Mouse (Mus musculus) intestine, postnatal 0 days (tissue): ENCODE results near the gene Lamb1. TPM values are rescaled to one million over a fixed set of nuclear protein-coding genes. Genes with fewer than 3 reads are reported as not detected.

Experiments
- ATAC-seq: fragments of 200-750 bp; cut with Nextera tagmentation; 2 replicates; pipeline ENCODE4 v1.8.0; 2017; ENCODE audit warnings: mild to moderate bottlenecking, moderate TSS enrichment, moderate library complexity
- H3K27ac ChIP-seq: fragments of 300-500 bp; sonication (generic); 2 replicates; pipeline ENCODE4 v1.5.1; 2014; ENCODE audit warnings: mild to moderate bottlenecking, low read depth, low read length, moderate library complexity
- H3K27me3 ChIP-seq: fragments of 300-500 bp; sonication (generic); replicated peaks from 2 replicates; pipeline ENCODE4 v1.6.1; 2014; ENCODE audit warnings: low read length, mixed read lengths; ENCODE audit not compliant: control insufficient read depth, insufficient read depth
- H3K36me3 ChIP-seq: fragments of 300-500 bp; sonication (generic); 2 replicates; pipeline ENCODE4 v1.6.1; 2014; ENCODE audit warnings: mild to moderate bottlenecking, moderate library complexity; ENCODE audit not compliant: control insufficient read depth, insufficient read depth
- H3K4me1 ChIP-seq: fragments of 300-500 bp; sonication (generic); replicated peaks from 2 replicates; pipeline ENCODE4 v1.6.1; 2014; ENCODE audit warnings: antibody characterized with exemption, low read length, mixed read lengths; ENCODE audit not compliant: control insufficient read depth, insufficient read depth
- H3K4me2 ChIP-seq: fragments of 300-500 bp; sonication (generic); replicated peaks from 2 replicates; pipeline ENCODE4 v1.6.1; 2014; ENCODE audit warnings: low read depth, mild to moderate bottlenecking, moderate library complexity
- H3K4me3 ChIP-seq: fragments of 300-500 bp; sonication (generic); 2 replicates; pipeline ENCODE4 v1.5.1; 2014; ENCODE audit warnings: low read depth, low read length
- H3K9ac ChIP-seq: fragments of 300-500 bp; sonication (generic); 2 replicates; pipeline ENCODE4 v1.6.1; 2014; ENCODE audit warnings: mild to moderate bottlenecking, low read depth, low read length
- H3K9me3 ChIP-seq: fragments of 300-500 bp; sonication (generic); 2 replicates; pipeline ENCODE4 v1.6.1; 2016; ENCODE audit warnings: mixed run types; ENCODE audit not compliant: control insufficient read depth
- CTCF ChIP-seq: sonication (generic); IDR thresholded peaks from 2 replicates; pipeline ENCODE4 v1.5.1; 2016; ENCODE audit warnings: low read depth, mild to moderate bottlenecking, control low read depth, antibody characterized with exemption, moderate library complexity
- WGBS: fragments of 180-500 bp; shearing (Covaris S2); extraction: QIAGEN DNeasy Blood & Tissue Kit; methylation state at CpG from one replicate; pipeline ENCODE4 v1.1.7; 2014; 5-methylcytosine and 5-hydroxymethylcytosine counted together
- polyA plus RNA-seq: library from polyadenylated mRNA; unstranded; fragments of >200 nt; fragmentation: Nextera tagmentation; extraction: Ambion mirVana; gene quantifications from 2 replicates; pipeline ENCODE4 v1.2.1, GENCODE M21; 2015

Lamb1 gene
- polyA plus RNA-seq, result 25.8 and 27.5 TPM in 2 replicates

DNA sequence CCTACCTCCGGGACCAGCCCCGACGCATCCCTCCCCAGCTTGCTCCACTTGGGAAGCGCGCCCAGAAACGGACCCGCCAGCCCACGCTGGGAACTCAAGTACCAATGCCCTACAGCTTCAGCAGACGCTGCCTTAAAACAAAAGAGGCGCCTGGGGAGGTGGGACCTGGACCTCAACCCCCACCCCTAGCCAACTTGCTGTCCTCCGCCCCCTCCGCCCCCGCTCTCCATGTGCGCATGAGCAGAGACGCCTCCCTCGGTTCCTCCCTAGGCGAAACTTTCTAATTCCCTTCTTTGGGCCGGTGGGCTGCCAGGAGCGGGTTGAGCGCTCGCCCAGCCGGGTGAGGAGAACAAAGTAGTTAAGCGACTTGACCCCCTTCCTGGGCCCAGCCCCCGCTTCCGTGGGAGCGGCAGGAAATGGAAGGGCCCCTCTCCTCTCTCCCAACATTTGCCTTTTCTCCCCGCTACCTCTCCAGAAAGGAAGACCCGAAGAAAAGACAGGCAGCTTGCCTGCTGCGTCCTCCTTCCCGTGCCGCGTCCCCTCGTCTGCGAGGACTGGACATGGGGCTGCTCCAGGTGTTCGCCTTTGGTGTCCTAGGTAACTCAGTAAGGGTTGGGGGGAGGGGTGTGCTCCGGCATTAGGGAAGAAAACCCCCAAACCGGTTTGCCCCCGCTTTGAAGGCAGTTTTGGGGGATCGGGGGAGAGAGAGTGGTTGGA lies at the start of gene Lamb1:
Gene Lamb1, plus strand, starts transcription at position 230 of the 717 bp plus-strand sequence.
- 0 out of 2 replicates have a peak, but pooled peaks cover 5% of the 10 kb centered on the region for H3K4me1 ChIP-seq
- H3K9me3 ChIP-seq, result no peaks in the 10 kb centered on the region
- H3K27ac ChIP-seq, result peak within 1 kb of the TSS; percentile 63
- peak within 1 kb of the TSS; percentile 87 for H3K4me2 ChIP-seq
- H3K4me3 ChIP-seq, result peak within 1 kb of the TSS; percentile 53
- H3K9ac ChIP-seq, result peak within 1 kb of the TSS; percentile 57
- TF ChIP-seq CTCF, result no peak
- H3K36me3 ChIP-seq, result no peaks in the 10 kb centered on the region
- 0 out of 2 replicates have a peak, but pooled peaks have one; percentile 22 for ATAC-seq
- under 1% methylated on average over 39 of the region's 39 CpGs for WGBS
- peaks cover 23% of the 10 kb centered on the region for H3K27me3 ChIP-seq

DNA sequence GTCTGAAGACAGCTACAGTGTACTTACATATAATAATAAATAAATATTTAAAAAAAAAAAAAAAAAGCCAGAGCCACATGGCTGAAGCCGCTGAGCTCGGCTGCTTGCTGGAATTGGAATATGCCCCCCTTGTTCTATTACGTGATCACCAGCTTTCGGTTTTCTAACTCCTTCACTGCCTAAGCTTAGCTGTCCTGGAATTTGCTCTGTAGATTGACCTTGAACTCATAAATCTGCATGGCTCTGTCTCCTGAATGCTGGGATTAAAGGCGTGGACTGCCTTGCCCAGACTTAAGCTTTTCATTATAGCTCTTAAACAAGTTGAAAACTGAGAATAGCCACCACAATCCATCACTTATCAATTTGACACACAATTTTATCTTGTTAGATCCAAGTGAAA lies 47.8 kb upstream of the Lamb1 start:
- H3K27ac ChIP-seq, result no peak overlapping the region
- no peak overlapping the region for H3K4me3 ChIP-seq
- H3K27me3 ChIP-seq, result no peaks in the 10 kb centered on the region
- TF ChIP-seq CTCF, result no peak
- no peak overlapping the region for H3K9ac ChIP-seq
- no peaks in the 10 kb centered on the region for H3K36me3 ChIP-seq
- H3K4me2 ChIP-seq, result no peak overlapping the region
- ATAC-seq, result no peak
- no peaks in the 10 kb centered on the region; the same call in 1 of the 2 replicates for H3K4me1 ChIP-seq
- 68% methylated on average over 5 of the region's 5 CpGs for whole genome bisulfite sequencing
- no peaks in the 10 kb centered on the region for H3K9me3 ChIP-seq

DNA sequence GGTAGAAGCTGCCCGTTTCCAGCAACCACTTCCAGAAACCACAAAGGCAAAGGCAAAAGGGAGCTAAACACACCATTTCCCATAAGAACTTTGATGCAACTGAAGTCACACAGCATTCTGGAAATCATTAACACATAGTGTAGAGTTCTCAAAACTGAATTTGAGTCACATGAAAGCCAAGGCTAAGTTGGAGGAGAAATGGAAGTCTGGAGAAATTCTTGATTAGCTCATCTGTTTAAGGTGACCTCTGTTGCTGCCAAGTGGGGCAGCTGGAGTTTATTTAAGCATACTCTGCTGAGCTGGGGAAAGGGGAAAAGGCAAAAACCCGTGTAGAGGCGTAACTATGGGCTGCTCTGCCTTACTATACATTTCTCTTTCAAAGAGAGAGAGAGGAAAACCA lies 46.3 kb upstream of the Lamb1 start:
- H3K9me3 ChIP-seq, result no peaks in the 10 kb centered on the region
- no peaks in the 10 kb centered on the region for H3K36me3 ChIP-seq
- H3K27me3 ChIP-seq, result no peaks in the 10 kb centered on the region
- no peak overlapping the region for H3K4me3 ChIP-seq
- no peak for TF ChIP-seq CTCF
- no peaks in the 10 kb centered on the region; the same call in 1 of the 2 replicates for H3K4me1 ChIP-seq
- H3K9ac ChIP-seq, result no peak overlapping the region
- WGBS, result 59% methylated on average over 3 of the region's 3 CpGs
- no peak for ATAC-seq
- no peak overlapping the region for H3K4me2 ChIP-seq
- no peak overlapping the region for H3K27ac ChIP-seq

DNA sequence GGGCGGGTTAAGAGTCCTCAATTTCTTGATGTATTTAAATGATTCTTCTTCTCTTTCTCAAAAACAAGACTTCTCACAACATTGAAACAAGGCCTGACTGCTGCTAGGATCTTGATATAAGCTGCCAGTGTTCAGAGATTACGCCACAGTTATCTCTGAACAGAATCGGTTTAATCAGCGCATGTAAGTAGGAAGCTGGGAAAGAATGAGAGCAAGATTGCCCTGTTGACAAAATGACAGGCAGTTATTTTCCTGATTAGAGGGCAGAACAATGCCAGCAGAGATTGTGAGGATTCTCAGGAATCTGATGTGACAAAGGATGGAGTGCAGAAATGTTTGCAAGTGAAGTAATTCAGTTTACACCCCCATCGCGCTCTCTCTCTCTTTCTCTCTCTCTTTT lies 43.5 kb upstream of the Lamb1 start:
- H3K4me1 ChIP-seq, result no peaks in the 10 kb centered on the region; the same call in 1 of the 2 replicates
- TF ChIP-seq CTCF, result no peak
- H3K9ac ChIP-seq, result no peak overlapping the region
- H3K9me3 ChIP-seq, result no peaks in the 10 kb centered on the region
- no peak for ATAC-seq
- no peak overlapping the region for H3K4me3 ChIP-seq
- no peak overlapping the region for H3K27ac ChIP-seq
- H3K36me3 ChIP-seq, result no peaks in the 10 kb centered on the region
- no peak overlapping the region for H3K4me2 ChIP-seq
- 54% methylated on average over 6 of the region's 6 CpGs for WGBS
- no peaks in the 10 kb centered on the region for H3K27me3 ChIP-seq

DNA sequence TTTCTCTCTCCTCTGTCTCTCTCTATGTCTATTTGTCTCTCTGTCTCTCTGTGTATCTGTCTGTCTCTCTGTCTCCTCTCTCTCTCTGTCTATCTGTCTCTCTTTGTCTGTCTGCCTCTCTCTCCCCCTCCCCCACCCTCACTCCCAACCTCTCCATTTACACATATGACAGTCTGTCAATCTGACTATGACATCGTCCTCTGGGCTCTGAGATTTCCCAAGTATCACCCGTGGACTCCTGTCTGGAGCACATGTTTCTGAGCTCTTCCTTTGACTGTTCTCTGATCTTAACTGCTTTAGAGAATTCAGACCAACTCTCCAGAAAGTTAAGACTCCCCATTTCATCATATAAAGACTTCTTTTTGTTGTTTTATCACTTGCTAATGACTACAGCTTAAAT lies 42.8 kb upstream of the Lamb1 start:
- Histone ChIP-seq H3K4me1 (no peaks in the 10 kb centered on the region; the same call in 1 of the 2 replicates), H3K27ac (no peak overlapping the region), H3K36me3 (no peaks in the 10 kb centered on the region), H3K4me3 (no peak overlapping the region), H3K4me2 (no peak overlapping the region), H3K27me3 (no peaks in the 10 kb centered on the region), H3K9me3 (no peaks in the 10 kb centered on the region), H3K9ac (no peak overlapping the region)
- ATAC-seq, result no peak
- WGBS, result 39% methylated on average over 2 of the region's 2 CpGs
- no peak for TF ChIP-seq CTCF

DNA sequence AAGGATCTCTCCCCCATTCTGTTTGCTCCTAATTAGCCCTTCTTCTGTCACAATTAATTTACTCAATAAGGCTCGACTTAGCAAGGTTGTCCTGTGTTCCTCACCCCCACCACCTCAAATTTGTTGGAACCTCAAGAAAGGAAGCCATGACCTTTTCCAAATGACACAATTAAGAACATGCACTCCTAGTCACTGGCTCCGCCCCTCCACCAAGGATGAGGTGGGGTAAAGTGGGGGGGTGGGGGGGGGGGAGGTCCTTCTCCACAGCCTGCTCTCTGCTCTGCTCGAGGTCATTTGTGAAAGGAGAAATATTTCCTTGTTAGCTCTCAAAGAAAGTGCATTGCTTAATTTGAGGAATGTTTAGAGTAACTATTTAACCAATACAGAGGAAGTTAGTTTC lies 42.3 kb upstream of the Lamb1 start:
- WGBS, result 32% methylated on average over 3 of the region's 3 CpGs
- no peak for TF ChIP-seq CTCF
- H3K27ac ChIP-seq, result no peak overlapping the region
- H3K27me3 ChIP-seq, result no peaks in the 10 kb centered on the region
- no peaks in the 10 kb centered on the region for H3K36me3 ChIP-seq
- H3K4me3 ChIP-seq, result no peak overlapping the region
- H3K9me3 ChIP-seq, result no peaks in the 10 kb centered on the region
- H3K9ac ChIP-seq, result no peak overlapping the region
- no peaks in the 10 kb centered on the region; the same call in 1 of the 2 replicates for H3K4me1 ChIP-seq
- H3K4me2 ChIP-seq, result no peak overlapping the region
- no peak for ATAC-seq
